Mouse (Mus musculus) liver (tissue): Measurements from ENCODE around the gene Dmap1.

Experiments used
- DNase-seq: peaks from one replicate; pipeline ENCODE4 v3.0.0-alpha.2; 2020; ENCODE audit warnings: mixed read lengths

Dmap1 gene

GRCm38 (mm10) chr4:117654703-117655499 lies 27.2 kb downstream of the Dmap1 start:
- DNase-seq = no peak

GRCm38 (mm10) chr4:117654016-117654702 lies 27.9 kb downstream of the Dmap1 start:
- no peak for DNase-seq

- DNase-seq = peak; percentile 53
Measured at GRCm38 (mm10) chr4:117652727-117653126, 29.3 kb downstream of the Dmap1 start.

GRCm38 (mm10) chr4:117651626-117652101 lies 30.4 kb downstream of the Dmap1 start:
- no peak for DNase-seq

- DNase-seq = no peak
Measured at GRCm38 (mm10) chr4:117646926-117647755, 34.9 kb downstream of the Dmap1 start.

GRCm38 (mm10) chr4:117646496-117646895 lies 35.6 kb downstream of the Dmap1 start:
- no peak for DNase-seq

- DNase-seq = no peak
Measured at GRCm38 (mm10) chr4:117645859-117646258, 36.2 kb downstream of the Dmap1 start.

- DNase-seq = no peak
Measured at GRCm38 (mm10) chr4:117645031-117645435, 37.0 kb downstream of the Dmap1 start.

GRCm38 (mm10) chr4:117641804-117642203 lies 40.3 kb downstream of the Dmap1 start:
- DNase-seq = no peak

- DNase-seq = no peak
Measured at GRCm38 (mm10) chr4:117640925-117641703, 41.0 kb downstream of the Dmap1 start.

- peak; percentile 29 for DNase-seq
Measured at GRCm38 (mm10) chr4:117636891-117637613, 45.0 kb downstream of the Dmap1 start.

GRCm38 (mm10) chr4:117636152-117636551 lies 45.9 kb downstream of the Dmap1 start:
- DNase-seq = no peak

- DNase-seq = peak; percentile 48
Measured at GRCm38 (mm10) chr4:117634642-117635041, 47.4 kb downstream of the Dmap1 start.

- DNase-seq = no peak
Measured at GRCm38 (mm10) chr4:117633527-117633926, 48.5 kb downstream of the Dmap1 start.

- no peak for DNase-seq
Measured at GRCm38 (mm10) chr4:117630053-117630670, 51.9 kb downstream of the Dmap1 start.

- DNase-seq = no peak
Measured at GRCm38 (mm10) chr4:117628464-117628863, 53.6 kb downstream of the Dmap1 start.
